Mouse (Mus musculus) gastrocnemius, adult 18-20 months (tissue): Measurements from ENCODE around the gene Prkd1. TPM values are rescaled to one million over a fixed set of nuclear protein-coding genes. Genes with fewer than 3 reads are reported as not detected.

Experiments
- DNase-seq: peaks from one replicate; pipeline ENCODE4 v3.0.0; 2021; ENCODE audit warnings: low spot score
- total RNA-seq, 2 experiments: library from RNA; stranded (reverse); gene quantifications; 2 replicates each; pipeline ENCODE4 v1.2.3; 2021

The Prkd1 gene
- total RNA-seq, 2 experiments from 2014 or later = 1.6 to 2.5 TPM

GRCm38 (mm10) chr12:50560536-50560935 lies 88.4 kb downstream of the Prkd1 start:
- DNase-seq = no peak

DNA sequence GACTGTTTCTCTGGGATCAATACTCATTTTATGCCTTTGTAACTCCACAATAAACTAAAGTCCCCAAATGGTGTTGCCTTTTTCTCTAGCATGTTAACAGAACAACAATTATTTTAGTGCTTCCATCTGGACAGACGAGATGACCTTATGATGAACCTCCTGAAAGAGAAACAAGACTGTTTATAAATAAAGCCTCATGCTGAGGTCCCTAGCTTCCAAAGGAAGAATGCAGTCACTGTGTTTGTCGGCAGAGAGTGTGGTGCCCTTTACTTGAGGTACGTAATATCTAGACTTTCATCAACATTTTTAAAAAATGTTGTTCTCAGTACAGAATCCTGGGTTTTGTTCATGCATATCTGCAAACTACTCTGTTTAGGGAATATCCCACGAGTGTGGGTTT lies 90.7 kb downstream of the Prkd1 start:
- DNase-seq = peak; percentile 5

DNA sequence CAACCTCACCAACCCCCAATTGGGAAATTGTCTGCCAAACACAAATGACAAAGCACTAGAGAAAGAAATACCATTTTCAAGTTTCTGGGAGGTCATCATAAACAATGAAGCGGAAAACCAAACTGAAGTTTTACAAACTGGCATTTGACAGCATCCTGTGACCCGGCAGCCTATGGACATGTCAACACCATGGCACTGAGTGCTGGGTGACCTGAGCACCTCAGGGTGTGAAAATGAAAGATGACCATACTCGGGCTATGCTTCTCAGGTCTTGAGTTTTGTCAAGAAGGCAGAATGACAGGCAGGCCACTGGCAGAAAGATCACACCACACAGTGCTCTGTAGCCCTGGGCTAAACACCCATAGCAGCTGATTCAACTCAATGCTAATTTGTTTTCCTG lies 94.7 kb downstream of the Prkd1 start:
- DNase-seq = no peak

DNA sequence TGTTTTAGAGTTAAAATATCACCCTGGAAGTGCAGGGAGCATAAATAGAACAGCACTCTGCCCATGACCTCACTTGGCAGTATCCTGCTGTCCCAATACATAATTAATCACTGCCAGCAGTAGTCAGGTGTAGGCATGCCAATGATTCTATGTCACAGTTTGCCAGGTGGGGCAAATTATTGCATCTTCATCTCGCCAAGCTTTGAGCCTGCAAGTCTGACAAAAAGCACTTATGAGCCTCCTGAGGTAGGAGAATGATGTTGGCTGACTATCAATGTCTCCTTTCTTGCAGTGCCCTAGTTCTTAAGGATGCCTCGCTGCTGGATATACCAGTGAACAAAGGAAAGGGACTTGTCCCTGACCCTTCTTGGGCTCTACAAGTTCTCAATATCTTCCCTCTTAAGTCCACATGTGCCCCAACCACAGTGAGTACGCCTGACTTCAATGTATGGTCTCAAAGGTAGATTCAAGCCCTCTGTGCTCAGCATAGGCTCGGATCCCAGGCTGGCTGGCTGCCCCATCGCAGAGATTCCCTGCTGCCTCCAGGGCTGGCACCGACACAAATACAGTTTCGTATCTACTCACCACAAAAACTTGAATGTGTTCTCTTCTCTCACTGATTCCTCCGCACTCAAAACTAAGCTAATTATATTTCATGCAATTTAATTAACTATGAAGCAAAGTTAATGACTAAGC lies 98.9 kb downstream of the Prkd1 start:
- peak; percentile 50 for DNase-seq

- peak; percentile 18 for DNase-seq
These were observed 102.5 kb downstream of the Prkd1 start for GRCm38 (mm10) chr12:50546394-50546793.

GRCm38 (mm10) chr12:50545610-50545919 lies 103.3 kb downstream of the Prkd1 start:
- DNase-seq = no peak

GRCm38 (mm10) chr12:50544855-50545609 lies 103.9 kb downstream of the Prkd1 start:
- DNase-seq = peak; percentile 39

DNA sequence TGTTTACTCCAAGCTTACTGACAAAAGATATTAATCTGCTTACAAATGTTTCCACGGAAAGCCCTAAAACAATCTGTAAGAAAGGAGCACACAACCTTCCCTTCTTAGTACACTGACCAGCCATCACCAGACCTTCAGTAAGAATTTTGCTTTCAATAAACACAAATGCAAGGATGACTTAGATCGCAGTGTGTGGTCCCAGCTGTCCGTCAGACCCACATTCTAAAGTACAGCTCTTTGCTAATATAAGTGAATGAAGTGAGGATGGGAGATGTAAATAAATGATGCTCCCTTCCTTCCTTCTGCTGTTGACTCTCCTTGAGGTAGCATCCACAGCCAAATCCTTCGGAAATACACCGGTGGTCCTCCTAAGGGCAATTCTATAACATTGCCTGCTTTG lies 108.1 kb downstream of the Prkd1 start:
- no peak for DNase-seq

DNA sequence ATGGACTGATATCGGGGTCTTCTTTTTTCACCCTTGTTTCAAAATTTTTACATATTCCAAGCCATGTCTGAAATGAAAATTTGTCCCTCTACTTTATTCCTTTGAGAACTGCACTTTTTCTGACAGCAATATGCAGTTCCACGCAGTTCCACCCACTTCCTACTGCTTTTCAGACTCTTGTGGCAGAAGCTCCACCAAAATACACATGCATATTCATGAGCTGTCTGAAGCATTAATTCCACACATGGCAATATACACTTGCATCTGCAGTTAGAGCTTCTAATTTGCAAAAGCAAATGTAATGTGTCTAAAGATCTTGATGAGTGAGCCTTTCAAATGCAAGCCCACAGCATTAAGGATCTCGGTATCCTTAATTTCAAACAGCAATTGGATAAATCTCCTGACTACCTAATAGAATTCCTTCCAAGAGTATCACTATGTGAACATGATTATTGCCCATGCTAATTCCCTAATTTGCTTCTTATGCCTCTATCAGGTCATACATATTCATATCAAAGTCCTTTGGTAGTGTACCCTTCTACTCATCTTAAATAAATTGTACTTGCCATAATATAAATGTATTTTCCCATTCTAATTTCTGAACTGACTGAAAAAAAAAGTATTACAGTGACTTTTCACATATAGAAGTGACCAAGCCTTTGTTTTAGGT lies 110.5 kb downstream of the Prkd1 start:
- DNase-seq = no peak

GRCm38 (mm10) chr12:50537761-50538160 lies 111.1 kb downstream of the Prkd1 start:
- DNase-seq = no peak

DNA sequence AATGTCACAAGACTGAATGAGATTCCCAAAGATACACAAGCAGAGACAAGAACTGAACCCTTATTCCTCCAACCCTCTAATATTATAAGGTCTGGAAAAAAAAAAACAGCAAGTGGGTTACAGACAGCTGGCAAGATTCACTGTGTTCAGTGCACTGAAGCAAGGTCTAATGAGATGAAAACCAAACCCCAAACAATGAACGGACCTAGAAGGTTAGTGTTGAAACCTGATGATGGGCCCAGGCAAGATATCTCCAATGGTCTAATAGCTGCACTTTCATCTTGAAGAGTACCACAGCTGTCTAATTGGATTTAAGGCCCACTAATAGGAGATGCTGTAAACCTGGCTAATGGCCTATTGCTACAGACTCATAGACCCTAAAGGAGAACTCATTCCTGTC lies 111.9 kb downstream of the Prkd1 start:
- no peak for DNase-seq

DNA sequence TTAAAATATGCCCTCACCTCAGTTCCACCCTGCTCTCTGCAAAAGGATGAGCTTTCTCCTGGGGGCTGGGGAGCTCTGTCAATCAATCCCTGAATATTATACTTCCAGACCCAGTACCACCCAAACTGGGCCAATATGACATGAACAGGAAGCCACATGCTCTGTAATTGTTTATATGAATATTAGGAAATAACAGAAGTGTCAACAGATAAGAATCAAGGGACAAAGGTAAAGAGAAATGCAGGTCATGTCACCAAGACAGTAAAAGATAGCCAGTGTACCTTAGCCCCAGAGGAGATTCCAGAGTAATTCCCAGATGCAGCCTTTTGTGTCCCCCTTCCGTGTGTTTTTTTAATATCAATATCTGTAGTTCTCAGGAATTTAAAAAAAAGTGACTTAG lies 120.3 kb downstream of the Prkd1 start:
- no peak for DNase-seq

- no peak for DNase-seq
These were observed 124.8 kb downstream of the Prkd1 start for GRCm38 (mm10) chr12:50524061-50524460.

GRCm38 (mm10) chr12:50514526-50514925 lies 134.4 kb downstream of the Prkd1 start:
- peak; percentile 33 for DNase-seq

- DNase-seq = peak; percentile 41
These were observed 137.2 kb downstream of the Prkd1 start for GRCm38 (mm10) chr12:50511486-50512225.

- DNase-seq = no peak
These were observed 140.1 kb downstream of the Prkd1 start for GRCm38 (mm10) chr12:50508762-50509161.

DNA sequence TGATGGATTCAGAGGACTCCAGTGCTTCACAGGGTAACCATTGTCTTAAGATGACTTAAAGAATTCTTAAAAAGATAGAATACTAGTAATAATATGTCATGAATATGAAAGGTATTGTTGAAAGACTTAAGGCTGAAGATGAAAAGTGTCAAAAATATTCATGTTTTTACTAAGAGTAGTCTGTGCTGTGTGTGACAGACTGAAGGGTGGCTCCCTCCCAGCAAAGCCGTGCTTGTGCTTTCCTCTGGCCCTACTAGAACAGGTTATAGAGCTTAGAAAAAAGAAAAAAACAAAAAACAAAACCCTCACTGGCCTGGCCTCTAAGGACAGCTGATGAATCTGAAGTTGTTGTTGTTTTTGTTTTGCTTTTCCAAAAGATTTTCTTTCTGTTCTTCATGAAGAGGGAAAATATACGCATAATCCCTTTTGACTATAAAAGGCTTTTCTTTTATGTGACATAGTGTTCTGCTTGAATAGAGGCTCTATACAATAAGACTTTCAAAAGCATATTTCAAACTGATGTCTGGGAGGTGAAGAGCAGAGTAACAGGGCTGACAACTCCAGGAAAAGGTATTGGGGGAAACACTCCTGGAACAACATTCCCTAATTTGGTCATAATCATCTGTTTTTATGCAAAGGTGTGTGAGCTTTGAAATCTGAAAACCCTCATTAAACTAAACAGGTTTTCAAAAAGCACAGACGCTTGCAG lies 148.9 kb downstream of the Prkd1 start:
- no peak for DNase-seq

GRCm38 (mm10) chr12:50496006-50496405 lies 152.9 kb downstream of the Prkd1 start:
- no peak for DNase-seq

- no peak for DNase-seq
These were observed 169.1 kb downstream of the Prkd1 start for GRCm38 (mm10) chr12:50479784-50480183.

DNA sequence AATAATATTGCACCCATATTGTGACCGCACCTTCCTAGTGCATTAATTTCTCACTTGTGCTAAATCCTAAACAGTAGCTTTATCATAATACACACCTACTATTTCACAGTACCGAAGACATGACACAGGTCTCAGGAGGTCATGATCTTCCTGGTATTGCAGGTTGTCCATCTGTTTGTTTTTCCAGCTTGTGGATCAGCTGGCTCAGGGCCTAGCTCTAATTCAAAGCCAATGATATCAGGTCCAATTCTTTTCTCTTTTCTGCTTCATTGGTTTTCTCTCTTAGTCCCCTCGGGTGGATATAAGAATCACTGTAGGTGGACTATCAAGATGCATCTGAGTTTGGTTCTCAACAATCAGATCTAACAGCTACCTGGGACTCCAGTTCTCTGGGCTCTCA lies 191.7 kb downstream of the Prkd1 start:
- no peak for DNase-seq

DNA sequence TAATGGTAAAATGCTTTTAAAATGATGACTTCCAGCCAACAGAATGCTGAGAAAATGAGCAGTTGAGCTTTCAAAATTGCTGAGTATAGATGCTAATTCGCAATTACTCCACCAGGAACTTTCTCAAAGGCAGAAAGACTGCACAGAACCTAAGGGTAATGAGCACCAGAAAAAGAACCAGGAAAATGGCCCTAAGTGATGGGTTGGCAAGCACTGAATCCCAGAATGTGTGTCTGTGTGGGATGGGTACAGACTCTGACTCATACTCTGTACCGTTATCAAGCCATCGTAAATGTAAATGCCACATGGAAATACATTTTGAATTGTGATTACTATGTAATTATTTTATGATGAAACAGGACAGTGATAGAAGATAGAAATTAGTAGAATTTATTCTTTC lies 197.1 kb downstream of the Prkd1 start:
- no peak for DNase-seq
